Mouse (Mus musculus): ENCODE data around the gene Olfr1230.

Olfr1230 gene

DNA sequence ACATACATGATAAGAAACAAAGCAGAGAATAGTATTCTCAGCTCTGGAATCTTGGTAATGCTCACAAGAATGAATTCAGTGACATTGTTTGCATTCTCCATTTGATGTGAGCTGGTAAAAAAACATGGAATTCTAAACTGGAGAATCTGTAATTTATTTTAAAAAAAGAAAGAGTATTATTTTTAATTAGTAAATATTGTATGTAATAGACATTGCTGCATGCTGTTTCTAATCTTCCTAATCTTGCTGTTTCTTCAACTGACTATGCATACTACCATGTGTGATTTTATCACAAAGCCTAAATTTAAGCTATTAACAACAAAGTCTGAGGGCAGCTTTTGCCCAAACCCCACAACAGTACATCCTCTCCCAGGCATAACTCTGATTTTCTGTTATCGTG, at the start of gene Olfr1230:
Gene Olfr1230, minus strand, starts transcription at position 101 of the 400 bp plus-strand sequence.
- no peak for DNase-seq (ENCODE audit: low read depth, low spot score)

DNA sequence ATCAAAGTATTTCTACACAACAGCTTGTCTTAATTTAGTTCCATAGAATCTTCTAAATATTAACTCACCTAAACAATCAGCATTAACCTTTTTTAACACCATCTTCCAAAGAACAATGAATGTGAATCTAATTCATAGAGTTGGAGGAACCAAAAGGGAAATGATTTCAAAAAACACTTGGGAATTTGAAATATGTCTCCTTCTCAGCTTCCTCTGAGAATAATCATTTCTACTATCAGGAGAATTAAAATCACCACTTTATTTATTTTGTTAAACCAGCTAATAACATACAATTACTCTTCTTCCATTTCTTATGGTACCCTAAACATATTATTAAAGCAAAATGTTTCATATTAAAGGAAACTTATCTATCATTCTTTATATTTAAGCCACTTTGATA, 45.2 kb upstream of the Olfr1230 start, which contains the start of gene Olfr1233:
Gene Olfr1233, minus strand, starts transcription at position 101 of the 400 bp plus-strand sequence.
- DNase-seq (ENCODE audit: low read depth, low spot score), result no peak

DNA sequence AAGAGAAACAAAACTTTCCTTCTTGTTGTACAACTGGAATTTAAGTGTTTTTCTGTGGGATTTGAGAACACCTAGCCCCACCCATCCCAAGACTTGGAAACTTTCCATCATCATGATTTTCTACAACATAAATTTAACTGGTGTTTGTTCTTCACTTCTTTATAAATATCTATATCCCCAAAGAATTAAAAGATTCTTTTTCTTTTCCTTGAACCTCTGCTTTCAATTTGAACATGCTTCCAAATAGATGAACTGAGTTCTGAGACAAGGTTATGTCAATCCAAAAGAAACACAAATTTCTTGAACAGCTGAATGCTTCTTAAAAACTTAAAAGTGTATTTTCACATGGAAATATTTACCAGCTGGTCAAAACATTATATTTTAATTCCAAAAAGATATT, 32.5 kb upstream of the Olfr1230 start, which contains the start of gene Olfr1232:
Gene Olfr1232, minus strand, starts transcription at position 101 of the 400 bp plus-strand sequence.
- no peak for DNase-seq (ENCODE audit: low read depth, low spot score)

DNA sequence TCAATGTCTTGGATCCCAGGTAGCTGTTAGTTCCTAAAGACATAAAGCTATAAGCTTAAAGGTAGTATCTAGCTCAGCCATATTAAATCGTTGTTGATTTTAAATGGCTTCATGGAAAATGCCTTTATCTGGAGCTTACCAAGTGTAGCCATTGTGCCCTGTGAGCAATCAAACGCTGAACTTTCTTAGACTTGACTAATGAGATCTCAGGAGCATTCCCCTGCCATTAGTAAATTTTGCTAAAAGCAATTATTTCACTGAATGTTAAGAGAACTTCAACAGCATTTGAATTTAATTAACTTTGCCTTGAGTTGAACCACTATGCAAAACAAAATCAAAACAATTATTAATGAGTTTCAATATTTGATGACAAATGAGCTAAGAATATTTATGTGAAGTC, 9.9 kb upstream of the Olfr1230 start, which contains the start of gene Olfr1231:
Gene Olfr1231, minus strand, starts transcription at position 101 of the 400 bp plus-strand sequence.
- no peak for DNase-seq (ENCODE audit: low read depth, low spot score)

DNA sequence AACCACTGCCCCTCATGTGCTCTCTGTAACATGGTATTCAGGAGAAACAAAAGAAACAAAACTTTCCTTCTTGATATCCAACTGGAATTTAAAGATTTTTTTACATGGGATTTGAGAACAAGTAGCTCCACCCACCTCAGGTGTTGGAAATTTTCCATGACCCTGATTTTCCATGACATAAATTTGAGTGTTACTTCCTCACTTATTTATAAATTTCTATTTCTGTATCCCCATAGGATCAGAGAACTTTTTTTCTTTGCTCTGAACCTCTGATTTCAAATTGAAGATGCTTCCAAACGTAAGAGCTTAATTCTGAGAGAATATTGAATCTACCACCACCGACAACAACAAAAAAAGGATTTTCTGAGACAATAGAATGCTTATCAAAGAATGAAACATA, 9.2 kb downstream of the Olfr1230 start, which contains the start of gene Olfr1229:
Gene Olfr1229, minus strand, starts transcription at position 101 of the 400 bp plus-strand sequence.
- DNase-seq (ENCODE audit: low read depth, low spot score), result no peak

DNA sequence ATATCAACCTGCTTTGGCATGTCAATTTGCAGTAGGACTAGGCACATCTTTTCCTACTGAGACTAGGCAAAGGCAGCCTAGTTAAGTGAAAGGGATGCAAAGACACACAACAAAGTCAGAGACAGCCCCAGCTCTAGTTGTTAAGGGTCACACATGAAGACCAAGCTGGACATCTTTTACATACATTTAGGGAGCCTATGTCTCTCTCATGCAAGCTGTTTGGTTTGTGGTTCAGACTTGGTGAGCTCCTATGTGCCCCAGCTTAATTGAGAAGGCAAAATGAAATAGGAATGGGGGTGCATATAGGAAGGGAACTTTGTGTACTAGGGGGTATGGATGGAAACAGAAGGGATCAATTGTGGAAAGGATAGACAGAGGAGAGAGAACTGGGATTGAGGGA, 43.1 kb downstream of the Olfr1230 start, which contains the start of gene Olfr1228:
Gene Olfr1228, minus strand, starts transcription at position 101 of the 400 bp plus-strand sequence.
- no peak for DNase-seq (ENCODE audit: low read depth, low spot score)

All from 3T3-L1 (cell line).